Mouse (Mus musculus) embryonic stem cell, embryonic (primary cell): Measurements from ENCODE around the gene Ppp1r9b.

Experiments used
- CTCF ChIA-PET, 4 experiments: fragments of 300-600 bp in 2 of 4; fragments of 350-600 bp in 2 of 4; sonication (Branson Sonifier 250); formaldehyde crosslinking; loops; one replicate each; lab custom pipeline; 2022; ENCODE audit warnings: inconsistent platforms in 2 of 4; lab: Charles Lee
- POLR2A ChIA-PET, 4 experiments: fragments of 300-600 bp in 2 of 4; fragments of 350-600 bp in 2 of 4; sonication (Branson Sonifier 250); formaldehyde crosslinking; loops; one replicate each; lab custom pipeline; 2022; ENCODE audit warnings: antibody characterized with exemption in 4 of 4, inconsistent platforms in 1 of 4; lab: Charles Lee

Ppp1r9b gene

GRCm38 (mm10) chr11:94970210-94970943 is 20.5 kb upstream of the Ppp1r9b start:
- ChIA-PET CTCF (interaction anchor here (0.5 to 5.3 kb wide), 90 partner anchors 9 to 1777 kb away, joined by 3 to 95 read pairs (median 4); partner anchors contain the start of genes Col1a1 (in 2 of the 4) and Ppp1r9b (in 1 of the 4)), POLR2A (interaction anchor here (0.6 to 2.6 kb wide), 12 partner anchors 9 to 642 kb away, joined by 3 to 11 read pairs (median 4); no protein-coding TSS in a partner anchor)

DNA sequence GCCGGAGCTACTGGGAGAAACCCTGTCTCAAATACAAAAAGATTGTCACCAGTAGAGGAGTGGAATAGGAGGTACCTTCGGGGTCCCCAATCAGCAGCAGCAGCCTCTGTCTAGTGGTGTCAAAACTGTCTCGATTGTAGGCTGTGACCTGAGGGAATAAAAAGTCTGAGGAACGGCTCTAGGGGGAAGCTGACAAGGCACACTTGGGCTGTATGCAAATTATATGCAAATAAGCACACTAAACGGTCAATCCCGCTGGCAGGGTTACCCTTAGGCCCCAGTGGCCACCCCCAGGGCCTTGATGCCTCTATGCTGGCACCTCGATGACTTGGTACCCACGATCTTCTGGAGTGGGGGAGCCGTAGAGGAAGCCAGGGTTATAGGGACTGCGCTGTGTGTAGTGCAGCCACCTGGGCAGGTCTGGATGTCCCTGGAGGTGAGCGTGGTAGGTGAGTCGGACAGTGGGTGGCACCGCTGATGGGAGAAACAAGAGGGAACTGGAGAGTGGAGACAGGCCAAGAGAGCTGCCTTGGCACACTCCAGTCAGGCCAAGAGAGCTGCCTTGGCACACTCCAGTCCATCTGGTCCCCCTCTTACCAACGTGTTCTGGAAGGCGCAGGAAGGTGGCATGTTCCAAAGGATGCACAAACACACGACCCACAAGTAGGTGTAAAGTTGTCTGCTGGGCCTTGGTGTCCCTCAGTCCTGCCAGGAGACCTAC is 18.8 kb upstream of the Ppp1r9b start:
- CTCF ChIA-PET, result interaction anchor here in 3 of 4 experiments (1.0 to 5.3 kb wide), 9 partner anchors 14 to 242 kb away, joined by 3 to 95 read pairs (median 8); no protein-coding TSS in a partner anchor
- POLR2A ChIA-PET, result interaction anchor here (0.8 to 2.6 kb wide), 6 partner anchors 10 to 35 kb away, joined by 3 to 11 read pairs (median 3); no protein-coding TSS in a partner anchor

GRCm38 (mm10) chr11:94972887-94973286 is 17.9 kb upstream of the Ppp1r9b start:
- ChIA-PET CTCF (interaction anchor here in 3 of 4 experiments (0.6 to 5.3 kb wide), 4 partner anchors 15 to 110 kb away, joined by 3 to 95 read pairs (median 8); no protein-coding TSS in a partner anchor), POLR2A (interaction anchor here in 3 of 4 experiments (0.8 to 1.2 kb wide), 3 partner anchors 9 to 36 kb away, joined by 3 read pairs; no protein-coding TSS in a partner anchor)

DNA sequence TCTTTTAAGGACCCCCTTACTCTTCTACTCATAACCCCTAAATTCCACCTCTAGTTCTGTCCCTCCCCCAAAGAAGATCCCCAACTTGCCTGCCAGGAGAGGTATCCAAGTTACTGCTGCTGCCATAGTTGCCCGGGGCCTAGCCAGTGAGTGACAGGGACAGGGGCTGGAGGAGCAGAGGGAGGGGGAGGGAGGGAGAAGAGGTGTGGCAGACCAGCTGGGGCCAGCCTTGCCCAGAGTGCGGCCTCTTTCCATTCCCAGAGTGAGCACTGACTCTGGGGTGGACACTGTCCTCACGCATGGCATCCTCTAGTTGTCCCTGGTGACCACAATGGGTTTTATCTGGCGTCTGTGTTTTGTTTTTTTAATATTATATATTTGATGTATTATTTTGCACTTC is 17.5 kb upstream of the Ppp1r9b start:
- ChIA-PET POLR2A (interaction anchor here in 2 of 4 experiments (1.1 to 1.2 kb wide), 3 partner anchors 9 to 15 kb away, joined by 3 read pairs; no protein-coding TSS in a partner anchor), CTCF (interaction anchor here in 2 of 4 experiments (0.6 to 2.2 kb wide), 3 partner anchors 15 to 110 kb away, joined by 3 to 8 read pairs (median 7); no protein-coding TSS in a partner anchor)

DNA sequence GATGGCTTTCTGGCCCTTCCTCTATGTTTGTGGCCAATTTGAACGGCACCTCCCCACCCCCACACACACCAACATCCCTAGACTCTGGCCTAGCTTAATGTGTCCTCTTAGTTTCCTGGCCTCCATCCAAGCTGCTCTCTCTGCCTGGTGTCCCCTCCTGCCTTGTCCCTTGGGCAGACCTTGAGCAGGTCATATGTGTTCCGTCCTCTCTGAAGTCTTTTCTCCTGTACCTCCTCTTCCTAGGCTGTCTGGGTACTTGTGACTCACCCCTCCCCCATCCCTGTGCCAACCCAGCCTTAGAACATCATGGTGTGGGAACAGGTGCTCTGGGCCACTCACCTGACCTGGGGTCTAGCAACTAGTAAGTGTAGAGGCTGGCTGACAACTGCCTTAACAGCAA is 15.9 kb upstream of the Ppp1r9b start:
- ChIA-PET CTCF (interaction anchor here in 2 of 4 experiments (1.0 to 1.5 kb wide), 3 partner anchors 12 to 36 kb away, joined by 4 to 5 read pairs (median 4); no protein-coding TSS in a partner anchor), POLR2A (no interaction called here)

- CTCF ChIA-PET, result interaction anchor here in 1 of 4 experiments (1.2 kb wide), 1 partner anchor 13 kb away, joined by 3 read pairs; no protein-coding TSS in a partner anchor
Observed at GRCm38 (mm10) chr11:94976199-94976598, 14.6 kb upstream of the Ppp1r9b start, which contains the start of gene Sgca. TSS of gene Sgca (minus strand) at chr11:94976327.

GRCm38 (mm10) chr11:94978178-94978915 is 12.5 kb upstream of the Ppp1r9b start:
- POLR2A ChIA-PET, result interaction anchor here in 2 of 4 experiments (1.0 to 1.2 kb wide), 3 partner anchors 9 to 11 kb away, joined by 3 read pairs; no protein-coding TSS in a partner anchor
- CTCF ChIA-PET, result interaction anchor here (0.7 to 1.9 kb wide), 28 partner anchors 8 to 537 kb away, joined by 3 to 30 read pairs (median 7); partner anchors contain the start of genes Ppp1r9b (in 1 of the 4) and Spop (in 1 of the 4)

More at GRCm38 (mm10) chr11:94976199-94976598, 14.6 kb upstream of the Ppp1r9b start, which contains the start of gene Sgca:
- POLR2A ChIA-PET, result interaction anchor here in 1 of 4 experiments (0.9 to 1.5 kb wide), 3 partner anchors 10 to 35 kb away, joined by 3 to 5 read pairs (median 3); no protein-coding TSS in a partner anchor

GRCm38 (mm10) chr11:94978947-94979346 is 11.9 kb upstream of the Ppp1r9b start:
- ChIA-PET CTCF (interaction anchor here (0.5 to 1.9 kb wide), 61 partner anchors 8 to 536 kb away, joined by 3 to 30 read pairs (median 4); partner anchors contain the start of genes Col1a1 (in 1 of the 4), Ppp1r9b (in 1 of the 4) and Spop (in 1 of the 4)), POLR2A (interaction anchor here in 3 of 4 experiments (0.6 to 1.6 kb wide), 7 partner anchors 8 to 36 kb away, joined by 3 to 5 read pairs (median 3); no protein-coding TSS in a partner anchor)

DNA sequence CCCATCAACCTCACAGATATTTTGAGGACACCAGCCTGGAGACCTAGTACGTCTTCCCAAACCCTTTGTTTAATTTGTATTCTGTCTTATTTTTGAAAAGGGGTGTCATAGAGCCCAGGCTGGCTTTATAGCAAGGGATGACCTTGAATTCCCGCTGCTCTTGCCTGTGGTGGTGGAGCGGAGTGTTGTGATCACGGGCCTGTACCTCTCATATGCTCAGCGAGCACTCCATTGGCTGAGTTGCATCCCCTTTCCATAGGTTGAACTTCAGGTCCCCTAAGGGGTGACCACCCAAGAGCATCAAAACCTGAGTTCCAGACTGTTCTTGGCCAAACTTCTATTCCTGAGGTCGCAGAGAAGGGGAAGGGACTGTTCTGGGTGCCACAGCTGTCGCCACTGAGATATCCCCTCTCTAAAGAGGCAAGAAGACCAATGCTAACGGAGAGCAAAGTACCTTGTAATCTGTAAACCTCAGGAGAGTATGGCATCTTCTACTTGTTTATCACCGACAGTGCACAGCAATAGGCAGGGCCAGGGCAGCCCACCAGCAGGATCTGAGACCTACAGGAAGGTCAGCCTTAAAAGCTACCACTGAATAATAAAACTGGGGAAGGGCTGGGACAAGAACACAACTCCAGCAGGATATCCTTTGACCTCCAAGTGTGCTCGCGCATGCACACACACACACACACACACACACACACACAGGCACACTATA is 11.2 kb upstream of the Ppp1r9b start:
- ChIA-PET POLR2A (interaction anchor here in 3 of 4 experiments (0.6 to 1.6 kb wide), 10 partner anchors 8 to 737 kb away, joined by 3 to 5 read pairs (median 3); no protein-coding TSS in a partner anchor), CTCF (interaction anchor here (0.5 to 1.9 kb wide), 62 partner anchors 7 to 713 kb away, joined by 3 to 30 read pairs (median 4); partner anchors contain the start of genes Col1a1 (in 1 of the 4), Ppp1r9b (in 1 of the 4) and Spop (in 1 of the 4))

- CTCF ChIA-PET, result interaction anchor here (0.6 to 1.1 kb wide), 4 partner anchors 15 to 535 kb away, joined by 3 to 5 read pairs (median 4); partner anchors contain the start of gene Spop (in 1 of the 4)
- POLR2A ChIA-PET, result no interaction called here
Observed at GRCm38 (mm10) chr11:94985140-94985539, 5.7 kb upstream of the Ppp1r9b start.

DNA sequence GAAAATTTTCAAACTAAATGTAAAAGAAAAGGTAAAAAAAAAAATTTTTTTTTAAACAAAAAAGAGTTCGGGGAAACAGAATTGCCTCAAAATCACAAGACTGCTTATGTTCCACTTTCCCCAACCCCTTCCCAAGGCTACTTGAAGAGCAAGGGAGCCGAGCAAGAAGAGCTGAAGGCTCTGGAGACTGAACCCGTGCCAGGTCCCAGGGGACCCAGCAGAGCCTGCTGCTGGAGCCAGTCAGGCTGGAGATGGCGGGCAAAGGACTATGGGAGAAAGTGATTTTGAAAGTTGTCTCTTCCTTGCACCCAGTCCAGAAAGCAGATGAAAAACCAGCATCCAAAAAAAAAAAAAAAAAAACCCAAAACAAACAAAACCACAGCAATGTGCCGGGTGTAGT is 5.0 kb upstream of the Ppp1r9b start:
- POLR2A ChIA-PET, result interaction anchor here (0.7 to 1.8 kb wide), 5 partner anchors 9 to 167 kb away, joined by 3 to 7 read pairs (median 4); partner anchors contain the start of gene Sgca (in 1 of the 4)

DNA sequence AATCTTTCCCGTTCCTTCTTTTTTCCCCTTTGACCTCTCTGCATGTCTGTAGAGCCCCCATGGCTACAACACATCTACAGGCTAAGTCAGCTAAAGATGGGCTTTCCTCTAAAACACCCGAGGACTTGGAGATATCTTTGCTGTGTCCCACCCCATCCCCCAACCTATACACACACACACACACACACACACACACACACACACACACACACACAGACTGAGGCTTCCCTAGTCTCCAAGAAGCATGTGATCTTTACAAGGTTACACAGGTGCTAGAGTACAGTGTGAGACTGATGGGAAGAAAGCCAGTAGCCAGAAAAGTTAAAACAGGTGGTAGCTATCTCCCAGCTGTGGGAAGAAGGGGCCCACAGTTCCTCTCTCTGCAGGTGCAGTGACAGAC is 4.4 kb upstream of the Ppp1r9b start:
- CTCF ChIA-PET, result interaction anchor here (0.6 to 1.7 kb wide), 19 partner anchors 7 to 621 kb away, joined by 3 to 22 read pairs (median 4); no protein-coding TSS in a partner anchor
- POLR2A ChIA-PET, result interaction anchor here (0.6 to 1.8 kb wide), 15 partner anchors 10 to 1930 kb away, joined by 3 to 8 read pairs (median 4); partner anchors contain the start of genes Itga3 (in 1 of the 4) and Sgca (in 1 of the 4)

More for the DNA sequence above, 5.0 kb upstream of the Ppp1r9b start:
- CTCF ChIA-PET, result interaction anchor here in 3 of 4 experiments (0.6 to 1.7 kb wide), 5 partner anchors 11 to 535 kb away, joined by 3 to 11 read pairs (median 3); no protein-coding TSS in a partner anchor

- POLR2A ChIA-PET, result interaction anchor here (0.5 to 1.8 kb wide), 32 partner anchors 8 to 1971 kb away, joined by 3 to 8 read pairs (median 3); partner anchors contain the start of genes Itga3 (in 1 of the 4) and Sgca (in 1 of the 4)
- CTCF ChIA-PET, result interaction anchor here (0.5 to 1.7 kb wide), 28 partner anchors 8 to 1018 kb away, joined by 3 to 22 read pairs (median 4); no protein-coding TSS in a partner anchor
Observed at GRCm38 (mm10) chr11:94987341-94987740, 3.5 kb upstream of the Ppp1r9b start.

DNA sequence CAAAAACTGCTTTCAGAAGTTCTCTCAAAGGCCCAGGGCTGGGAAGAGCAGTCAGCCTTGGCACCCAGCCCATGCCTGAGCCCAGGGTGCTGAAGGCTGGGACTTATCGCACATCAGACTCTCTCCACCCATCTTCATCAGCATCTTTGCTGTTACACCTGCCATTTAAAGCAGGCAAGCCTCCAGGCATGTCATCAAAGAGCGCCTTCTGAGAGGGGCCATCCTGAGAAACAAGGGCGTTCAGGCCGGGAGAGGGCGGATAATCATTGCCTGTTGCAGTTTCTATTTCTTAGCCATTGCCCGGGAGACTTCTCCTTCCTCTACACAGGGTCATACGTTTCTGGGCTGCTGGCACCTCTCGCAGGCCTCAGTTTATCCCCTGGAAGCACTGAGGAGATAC is 3.0 kb upstream of the Ppp1r9b start:
- ChIA-PET POLR2A (interaction anchor here in 3 of 4 experiments (0.5 to 3.2 kb wide), 18 partner anchors 9 to 324 kb away, joined by 3 to 11 read pairs (median 4); partner anchors contain the start of gene Itga3 (in 1 of the 3)), CTCF (interaction anchor here (0.5 to 1.6 kb wide), 14 partner anchors 9 to 271 kb away, joined by 3 to 20 read pairs (median 4); no protein-coding TSS in a partner anchor)
